Mouse (Mus musculus) ES-Bruce4 (cell line): ENCODE results near the gene Siva1.

ENCODE experiments used
- CTCF ChIP-seq: IDR thresholded peaks from one replicate; pipeline ENCODE4 v1.8.1; 2011; ENCODE audit warnings: low read depth, low read length
- EP300 ChIP-seq: IDR thresholded peaks from 2 replicates; pipeline ENCODE4 v1.6.1; 2011; ENCODE audit warnings: low read depth, low read length; ENCODE audit not compliant: insufficient read depth
- POLR2A ChIP-seq: IDR thresholded peaks from one replicate; pipeline ENCODE4 v1.8.1; 2011; ENCODE audit warnings: low read length; ENCODE audit not compliant: insufficient read depth

DNA sequence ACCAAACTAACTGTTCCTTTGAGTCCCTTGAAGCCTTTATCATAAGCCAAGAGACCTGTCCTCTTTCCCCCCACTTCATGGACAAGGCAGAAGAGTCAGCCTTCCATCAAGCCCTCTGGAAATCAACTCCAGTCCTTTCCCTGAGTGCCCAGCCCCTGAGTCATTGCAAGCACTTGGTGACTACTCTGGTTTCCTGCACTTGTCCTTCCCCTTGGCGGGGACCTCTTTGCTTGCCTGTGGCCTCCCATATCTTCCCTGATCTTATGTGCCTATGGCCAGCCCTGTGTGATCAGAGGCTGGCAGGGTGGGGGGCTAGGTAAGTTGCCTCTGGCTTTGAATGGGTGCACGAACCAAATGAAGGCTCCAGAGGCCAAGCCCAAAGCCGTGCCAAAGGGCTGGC lies 22.6 kb upstream of the Siva1 start:
- TF ChIP-seq POLR2A (no peak), CTCF (no peak), EP300 (no peak)
